Mouse (Mus musculus) heart, postnatal 0 days (tissue): Measurements from ENCODE around the gene Ablim1. TPM values are rescaled to one million over a fixed set of nuclear protein-coding genes. Genes with fewer than 3 reads are reported as not detected.

Experiments
- ATAC-seq: fragments of 200-750 bp; cut with Nextera tagmentation; 2 replicates; pipeline ENCODE4 v1.8.0; 2017; ENCODE audit warnings: low read depth, moderate number of reproducible peaks, moderate library complexity; ENCODE audit not compliant: insufficient read depth
- DNase-seq: peaks from one replicate; pipeline ENCODE4 v3.0.0-alpha.2; 2016; ENCODE audit warnings: low spot score
- H3K27ac ChIP-seq: fragments of 300-500 bp; sonication (generic); 2 replicates; pipeline ENCODE4 v1.5.1; 2014; ENCODE audit warnings: low read depth, mild to moderate bottlenecking
- H3K27me3 ChIP-seq: fragments of 300-500 bp; sonication (generic); 2 replicates; pipeline ENCODE4 v1.6.1; 2014; ENCODE audit warnings: low read length, mixed read lengths; ENCODE audit not compliant: control insufficient read depth, insufficient read depth
- H3K36me3 ChIP-seq: fragments of 300-500 bp; sonication (generic); replicated peaks from 2 replicates; pipeline ENCODE4 v1.6.1; 2014; ENCODE audit warnings: low read length, mixed read lengths; ENCODE audit not compliant: control insufficient read depth, insufficient read depth
- H3K4me1 ChIP-seq: fragments of 300-500 bp; sonication (generic); 2 replicates; pipeline ENCODE4 v1.6.1; 2014; ENCODE audit warnings: antibody characterized with exemption; ENCODE audit not compliant: control insufficient read depth, insufficient read depth
- H3K4me2 ChIP-seq: fragments of 300-500 bp; sonication (generic); 2 replicates; pipeline ENCODE4 v1.6.1; 2014; ENCODE audit warnings: low read depth, mild to moderate bottlenecking, low read length, moderate library complexity
- H3K4me3 ChIP-seq: fragments of 300-500 bp; sonication (generic); 2 replicates; pipeline ENCODE4 v1.5.1; 2014; ENCODE audit warnings: low read depth, low read length
- H3K9ac ChIP-seq: fragments of 300-500 bp; sonication (generic); replicated peaks from 2 replicates; pipeline ENCODE4 v1.6.1; 2014; ENCODE audit warnings: low read depth, low read length, mixed read lengths
- H3K9me3 ChIP-seq: fragments of 300-500 bp; sonication (generic); replicated peaks from 2 replicates; pipeline ENCODE4 v1.6.1; 2016; ENCODE audit warnings: low read length; ENCODE audit not compliant: control insufficient read depth
- CTCF ChIP-seq: IDR thresholded peaks from 2 replicates; pipeline ENCODE4 v1.5.1; 2016; ENCODE audit warnings: antibody characterized with exemption, control low read depth, low read depth
- EP300 ChIP-seq: IDR thresholded peaks from 2 replicates; pipeline ENCODE4 v1.6.1; 2016; ENCODE audit warnings: antibody characterized with exemption, low read depth
- WGBS: fragments of 180-500 bp; shearing (Covaris S2); extraction: QIAGEN DNeasy Blood & Tissue Kit; methylation state at CpG from one replicate; pipeline ENCODE4 v1.1.7; 2014; 5-methylcytosine and 5-hydroxymethylcytosine counted together
- polyA plus RNA-seq: library from polyadenylated mRNA; unstranded; fragments of >200 nt; fragmentation: Nextera tagmentation; extraction: Ambion mirVana; gene quantifications from 2 replicates; pipeline ENCODE4 v1.2.1, GENCODE M21; 2015
- total RNA-seq: library from RNA; depleted of rRNA; stranded (reverse); fragments of >200 nt; gene quantifications from 2 replicates; pipeline ENCODE4 v1.2.3, GENCODE M21; 2014; ENCODE audit warnings: low replicate concordance

Gene Ablim1
- total and polyA plus RNA-seq, 2 experiments from 2014 or later: 106 to 235 TPM

DNA sequence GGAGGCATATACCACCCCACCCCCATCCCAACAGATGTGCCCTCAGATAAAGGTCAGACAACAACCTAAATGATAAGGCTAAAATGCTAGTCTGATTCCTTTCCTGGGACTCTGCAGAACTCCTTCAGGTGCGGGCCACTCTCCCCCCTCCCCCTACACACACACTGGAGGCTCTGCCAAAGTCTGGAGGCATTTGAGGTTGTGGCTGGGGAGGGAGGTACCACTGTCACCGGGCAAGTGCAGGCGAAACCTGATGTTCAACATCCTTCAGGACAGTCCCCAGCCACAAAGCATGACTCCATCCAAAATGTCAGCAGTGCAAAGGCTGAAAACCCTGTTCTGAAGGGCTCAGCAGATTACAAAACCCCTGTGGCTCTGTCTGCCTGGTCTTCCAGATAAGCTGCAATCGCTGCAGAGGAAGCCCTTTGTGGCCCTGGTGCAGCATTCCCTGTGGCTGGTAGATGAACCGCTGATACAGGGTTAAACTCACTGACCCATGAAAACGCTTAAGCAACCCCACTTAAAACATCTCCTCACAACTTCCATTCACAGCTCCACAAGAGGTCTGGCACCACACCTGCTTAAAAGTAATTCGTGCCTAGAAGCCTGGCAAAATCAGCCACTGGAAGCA is 197.7 kb downstream of the Ablim1 start:
- H3K4me2 ChIP-seq: peak overlapping the region; percentile 47
- peak overlapping the region; percentile 28 for H3K4me3 ChIP-seq
- TF ChIP-seq EP300 (no peak), CTCF (no peak)
- H3K27ac ChIP-seq: peak overlapping the region; percentile 51
- DNase-seq (no peak), ATAC-seq (peak; percentile 20; the same call in 1 of the 2 replicates)
- 11% methylated on average over 7 of the region's 7 CpGs for WGBS
- peaks cover 31% of the 10 kb centered on the region for H3K4me1 ChIP-seq
- H3K9me3 ChIP-seq: no peaks in the 10 kb centered on the region
- peak overlapping the region; percentile 21; the same call in 1 of the 2 replicates for H3K9ac ChIP-seq
- peaks cover 20% of the 10 kb centered on the region for H3K36me3 ChIP-seq
- H3K27me3 ChIP-seq: no peaks in the 10 kb centered on the region

DNA sequence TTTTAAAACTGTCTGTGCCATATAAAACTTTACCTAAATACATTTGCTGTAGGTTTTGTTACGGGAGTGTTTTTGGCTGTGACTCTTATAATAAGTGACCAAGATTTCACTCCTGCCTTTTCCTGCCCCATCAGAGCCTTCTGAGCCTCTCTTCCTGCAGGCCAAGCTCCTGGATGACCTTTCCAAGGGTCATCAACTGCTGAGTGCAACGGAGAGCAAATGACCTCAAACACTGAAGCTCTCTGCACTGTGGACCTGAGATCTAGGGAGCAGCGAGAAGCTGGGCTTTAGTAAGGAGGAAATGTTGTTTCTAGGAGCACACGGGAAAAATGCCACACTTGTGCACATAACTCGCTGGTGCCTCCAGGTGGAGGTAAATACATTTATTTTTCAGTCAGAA is 199.0 kb downstream of the Ablim1 start:
- TF ChIP-seq EP300 (no peak), CTCF (no peak)
- Histone ChIP-seq H3K9me3 (no peaks in the 10 kb centered on the region), H3K27ac (peak overlapping the region; percentile 37; the same call in 1 of the 2 replicates), H3K9ac (no peak overlapping the region), H3K27me3 (no peaks in the 10 kb centered on the region), H3K4me2 (no peak overlapping the region), H3K4me3 (no peak overlapping the region), H3K4me1 (peaks cover 31% of the 10 kb centered on the region), H3K36me3 (peaks cover 28% of the 10 kb centered on the region)
- no peak for ATAC-seq
- DNase-seq: no peak
- WGBS: 65% methylated on average over 5 of the region's 5 CpGs

DNA sequence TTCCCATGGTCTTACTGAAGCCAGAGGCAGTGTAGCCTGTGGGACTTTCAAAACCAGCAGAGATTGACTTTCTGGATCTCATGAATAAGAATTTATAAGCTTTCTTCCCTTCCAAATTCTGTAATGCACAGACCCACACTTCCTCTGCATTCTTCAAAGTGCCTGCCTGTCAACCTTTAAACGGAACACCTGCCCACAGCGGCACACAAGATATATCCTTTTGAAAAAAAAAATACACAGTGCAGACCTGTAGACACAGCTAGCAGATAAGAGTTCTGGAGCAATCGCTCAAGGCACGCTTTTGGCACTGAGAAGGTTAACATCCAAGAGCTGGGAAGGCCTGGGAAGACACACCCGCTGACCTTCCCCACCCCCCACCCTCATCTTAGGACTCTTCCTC is 199.8 kb downstream of the Ablim1 start:
- peaks cover 27% of the 10 kb centered on the region for H3K4me1 ChIP-seq
- peaks cover 28% of the 10 kb centered on the region for H3K36me3 ChIP-seq
- H3K9me3 ChIP-seq: no peaks in the 10 kb centered on the region
- H3K27me3 ChIP-seq: no peaks in the 10 kb centered on the region
- no peak overlapping the region for H3K4me2 ChIP-seq
- WGBS: 61% methylated on average over 5 of the region's 5 CpGs
- no peak overlapping the region for H3K9ac ChIP-seq
- no peak for DNase-seq
- no peak for ATAC-seq
- H3K4me3 ChIP-seq: no peak overlapping the region
- H3K27ac ChIP-seq: peak overlapping the region; percentile 12; the same call in 1 of the 2 replicates
- no peak for TF ChIP-seq CTCF
- no peak for TF ChIP-seq EP300

DNA sequence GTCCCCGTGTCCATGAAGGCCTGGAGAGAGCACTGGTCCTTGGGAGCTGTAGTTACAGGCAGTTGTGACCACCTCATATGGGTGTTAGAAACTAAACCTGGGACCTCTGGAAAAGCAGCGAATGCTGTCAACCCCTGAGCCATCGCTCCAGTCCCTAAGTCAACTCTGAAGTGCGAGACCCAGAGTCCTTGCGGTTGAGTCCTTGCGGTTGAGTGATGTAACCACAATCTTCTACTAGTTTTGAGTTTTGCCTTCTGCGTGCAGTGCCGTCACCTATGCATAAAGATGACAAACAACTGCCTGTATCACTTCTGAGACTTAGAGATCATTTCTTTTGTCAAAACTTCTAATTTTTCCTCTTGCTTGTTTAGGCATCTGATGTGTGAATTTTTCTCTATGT is 200.7 kb downstream of the Ablim1 start:
- 95% methylated on average over 8 of the region's 8 CpGs for WGBS
- Histone ChIP-seq H3K9ac (no peak overlapping the region), H3K4me1 (peaks cover 17% of the 10 kb centered on the region), H3K9me3 (no peaks in the 10 kb centered on the region), H3K36me3 (peaks cover 35% of the 10 kb centered on the region), H3K27me3 (no peaks in the 10 kb centered on the region), H3K4me2 (no peak overlapping the region), H3K27ac (0 out of 2 replicates have a peak overlapping the region, but pooled peaks have one; percentile 27), H3K4me3 (no peak overlapping the region)
- TF ChIP-seq CTCF: no peak
- TF ChIP-seq EP300: no peak
- ATAC-seq (no peak), DNase-seq (no peak)

DNA sequence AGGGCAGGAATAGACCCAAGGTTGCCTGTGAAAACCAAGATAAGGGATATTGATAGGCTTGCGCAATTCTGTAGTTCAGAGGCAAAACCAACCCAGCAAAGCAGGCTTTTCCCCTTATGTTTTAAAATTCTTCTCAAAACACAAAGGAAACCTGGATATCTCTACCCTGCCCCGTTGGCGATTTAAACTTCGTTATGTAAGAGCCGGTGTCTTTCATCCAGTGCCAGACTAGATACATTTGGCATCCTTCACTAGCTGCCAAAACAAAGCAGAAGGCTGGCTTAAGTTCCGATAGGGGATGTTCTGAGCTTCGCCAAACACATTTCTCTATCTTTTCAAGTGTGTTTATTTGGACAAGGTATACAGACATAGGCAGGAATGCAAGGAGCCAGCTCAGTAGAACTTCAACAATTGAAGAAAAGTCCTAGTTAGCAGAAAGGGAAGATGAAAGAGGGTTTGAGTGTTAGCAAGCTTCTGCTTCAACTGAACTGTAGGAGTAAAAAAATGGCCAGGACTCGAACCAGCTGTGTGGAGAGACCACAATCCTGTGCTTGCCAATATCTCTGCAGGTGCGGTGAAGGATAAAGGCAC is 201.8 kb downstream of the Ablim1 start:
- Histone ChIP-seq H3K27ac (peak overlapping the region; percentile 56), H3K4me2 (no peak overlapping the region), H3K9ac (no peak overlapping the region), H3K36me3 (peaks cover 36% of the 10 kb centered on the region), H3K9me3 (no peaks in the 10 kb centered on the region), H3K27me3 (no peaks in the 10 kb centered on the region), H3K4me1 (peaks cover 15% of the 10 kb centered on the region), H3K4me3 (no peak overlapping the region)
- no peak for ATAC-seq
- DNase-seq: peak; percentile 70
- no peak for TF ChIP-seq EP300
- TF ChIP-seq CTCF: no peak
- 19% methylated on average over 9 of the region's 9 CpGs for WGBS
